Mouse (Mus musculus): ENCODE results near the gene Supt5.
A peak's percentile ranks its signal among the peaks of the same experiment; 100 is the strongest.

Supt5 gene

DNA sequence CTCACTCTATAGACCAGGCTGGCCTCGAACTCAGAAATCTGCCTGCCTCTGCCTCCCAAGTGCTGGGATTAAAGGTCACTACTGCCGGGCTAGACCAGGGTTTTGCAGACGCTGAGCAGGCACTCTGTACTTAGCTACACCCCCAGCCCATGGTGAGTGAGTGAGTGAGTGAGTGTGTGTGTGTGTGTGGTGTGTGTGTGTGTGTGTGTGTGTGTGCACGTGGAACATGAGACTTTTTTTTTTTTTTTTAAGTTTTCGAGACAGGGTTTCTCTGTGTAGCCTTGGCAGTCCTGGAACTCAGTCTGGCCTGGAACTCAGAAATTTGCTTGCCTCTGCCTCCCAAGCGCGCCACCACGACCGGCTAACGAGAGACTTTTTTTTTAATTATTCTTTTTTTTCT, 36.1 kb upstream of the Supt5 start:
- no peak for DNase-seq (ENCODE audit: low spot score)

DNA sequence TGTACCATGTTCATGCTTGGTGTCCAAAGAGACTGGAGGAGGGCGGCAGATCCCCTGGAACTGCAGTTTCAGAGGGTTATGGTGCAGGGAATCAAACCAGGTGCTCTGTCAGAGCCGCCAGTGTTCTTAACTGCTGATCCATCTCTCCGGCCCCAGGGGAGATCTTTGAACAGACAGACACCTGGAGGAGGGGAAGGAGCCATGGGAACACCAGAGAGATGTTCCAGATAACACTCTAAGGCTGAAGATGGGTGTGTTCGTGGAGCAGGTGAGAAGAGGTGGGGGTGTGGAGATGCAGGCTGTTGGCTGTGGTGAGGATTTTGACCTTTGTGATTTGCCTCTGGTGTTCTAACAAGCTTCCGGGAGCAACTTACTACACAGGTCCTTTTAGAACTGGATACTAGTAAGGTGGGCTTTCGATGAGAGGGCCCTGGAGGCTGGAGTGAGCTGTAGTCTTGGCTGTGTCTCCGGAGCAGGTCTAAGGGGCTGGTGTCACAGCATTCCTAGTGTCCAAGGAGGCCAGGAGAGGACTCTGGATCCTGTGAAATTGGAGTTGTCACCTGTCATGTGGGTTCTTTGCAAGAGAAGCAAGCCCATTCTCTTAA, 35.4 kb upstream of the Supt5 start:
- no peak for DNase-seq (ENCODE audit: low spot score)

DNA sequence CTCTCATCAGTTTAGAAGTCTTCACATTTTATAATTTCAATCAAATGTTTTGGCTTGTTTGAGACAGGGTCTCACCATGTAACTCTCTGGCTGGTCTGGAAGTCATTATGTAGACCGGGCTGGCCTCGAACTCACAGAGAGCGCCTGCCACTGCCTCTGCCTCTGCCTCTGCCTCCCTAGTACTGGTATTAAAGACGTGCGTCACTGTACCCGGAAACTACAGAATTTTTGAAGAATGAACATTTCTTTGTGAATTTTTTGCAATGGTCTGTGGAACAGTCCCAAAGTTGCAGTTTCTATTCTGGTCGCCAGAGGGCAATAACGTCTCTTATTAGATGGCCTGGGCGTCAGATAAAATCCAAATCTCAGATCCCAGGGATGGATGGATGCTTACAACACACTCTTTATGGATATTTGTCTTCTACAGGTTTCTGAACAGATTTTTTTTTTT, 34.6 kb upstream of the Supt5 start:
- peak; percentile 74 for DNase-seq (ENCODE audit: low spot score)

DNA sequence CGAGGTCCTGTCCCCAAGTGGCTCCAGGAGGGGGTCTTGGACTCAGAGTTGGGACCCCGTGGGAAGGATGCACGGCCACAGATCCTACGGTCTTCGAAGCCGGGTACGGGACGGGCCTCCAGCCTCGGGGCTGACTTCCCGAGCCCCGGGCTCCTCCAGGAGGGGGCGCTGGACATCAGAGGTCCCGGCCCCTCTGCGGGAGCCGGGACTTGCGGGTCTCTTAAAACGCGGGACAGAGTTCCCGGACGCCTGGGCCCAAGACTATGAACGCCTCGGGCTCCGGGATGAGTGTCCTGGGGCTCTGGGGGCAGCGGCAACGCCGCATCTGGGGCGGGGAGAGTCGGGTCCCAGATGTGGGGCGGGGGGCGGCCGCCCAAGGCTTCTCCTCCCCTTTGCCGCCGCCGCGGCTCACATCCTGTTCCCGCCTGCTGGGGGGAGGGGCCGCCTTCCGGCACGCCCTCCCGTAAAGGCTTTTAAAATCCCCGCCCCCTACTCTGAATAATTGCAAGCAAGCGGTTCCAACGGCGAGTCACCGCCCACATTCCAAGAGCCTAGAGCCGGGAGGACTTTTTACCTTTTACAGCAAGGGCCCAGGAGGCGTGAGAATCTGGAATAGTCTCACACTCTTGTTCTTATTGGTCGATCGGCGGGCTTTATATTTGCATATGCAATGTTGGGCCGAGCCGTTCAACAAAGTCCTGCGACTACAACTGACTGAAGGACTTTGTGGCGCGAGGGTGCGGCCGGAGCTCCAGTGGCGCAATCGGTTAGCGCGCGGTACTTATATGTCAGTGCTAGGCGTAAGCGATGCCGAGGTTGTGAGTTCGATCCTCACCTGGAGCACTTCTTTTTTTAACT, 33.9 kb upstream of the Supt5 start, which contains the start of gene Plekhg2:
TSS of gene Plekhg2 (minus strand) at position 349 of the 858 bp plus-strand sequence.
- peak; percentile 92 for DNase-seq (ENCODE audit: low spot score)

DNA sequence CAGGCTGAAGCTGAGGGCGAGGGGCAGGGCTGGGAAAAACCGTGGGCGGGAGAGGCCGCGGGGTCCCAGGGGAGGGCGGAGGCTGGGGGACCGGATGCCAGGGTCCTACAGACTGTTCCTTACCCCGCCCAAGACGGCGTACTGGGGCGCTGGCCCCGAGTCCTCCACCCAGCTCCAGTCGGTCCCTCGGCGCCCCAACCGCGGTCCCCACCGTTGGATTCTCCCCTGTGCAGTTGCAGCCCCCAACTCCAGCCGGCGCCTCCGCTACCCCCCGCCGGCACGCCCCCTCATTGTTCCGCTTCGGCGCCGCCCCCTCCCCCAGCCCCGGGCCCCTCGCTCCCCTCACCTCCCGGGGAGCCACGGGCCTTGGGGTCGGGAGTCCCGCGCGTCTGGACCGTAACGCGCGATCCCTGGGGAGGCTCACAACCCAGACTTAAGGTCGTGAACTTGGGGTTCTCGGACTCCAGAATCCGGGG, 33.0 kb upstream of the Supt5 start:
- DNase-seq (ENCODE audit: low spot score), result no peak

DNA sequence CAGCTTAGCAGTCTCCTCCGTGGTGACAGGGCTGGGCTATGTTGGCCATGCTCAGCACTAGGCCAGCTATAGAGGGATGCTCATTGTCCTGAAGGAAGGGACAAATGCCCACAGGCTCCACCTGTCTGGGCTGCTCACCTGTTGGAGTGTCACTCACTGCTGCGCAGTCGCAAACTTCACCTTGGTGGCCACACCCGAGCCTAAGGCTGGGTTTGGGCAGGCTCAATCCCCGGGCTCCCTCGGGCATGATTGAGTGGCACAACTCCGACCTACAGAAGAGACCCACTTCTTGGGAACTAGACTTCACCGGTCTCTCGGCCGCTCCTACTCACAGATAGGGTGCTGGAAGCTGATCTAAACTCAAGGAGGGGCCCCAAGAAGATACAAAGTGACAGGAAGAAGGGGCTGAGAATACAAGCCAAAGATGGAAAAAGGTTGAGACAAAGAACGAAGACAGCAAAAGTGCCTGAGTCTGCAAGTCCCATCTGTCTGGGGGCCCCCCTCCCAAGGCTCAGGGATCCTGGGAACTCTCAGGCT, 32.5 kb upstream of the Supt5 start:
- DNase-seq (ENCODE audit: low spot score), result no peak

DNA sequence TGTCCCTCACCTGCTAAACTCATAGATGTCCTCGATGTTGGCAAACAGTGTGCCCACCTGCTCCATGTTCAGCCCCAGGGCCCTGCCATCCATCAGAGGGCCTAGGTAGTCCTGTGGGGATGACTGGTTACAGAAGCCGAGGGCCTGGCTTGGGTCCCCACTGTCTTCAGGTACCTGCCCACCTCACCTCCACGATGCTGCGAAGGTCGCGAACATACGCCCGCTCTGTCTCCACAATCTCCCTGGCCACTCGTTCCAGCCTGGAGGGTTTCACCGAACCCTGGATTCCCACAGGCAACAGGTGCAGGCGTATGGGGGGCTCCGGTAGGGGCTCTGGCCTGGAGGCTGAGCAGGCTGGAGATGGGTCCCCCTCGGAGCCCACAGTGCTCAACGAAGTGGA, 31.5 kb upstream of the Supt5 start:
- no peak for DNase-seq (ENCODE audit: low spot score)

DNA sequence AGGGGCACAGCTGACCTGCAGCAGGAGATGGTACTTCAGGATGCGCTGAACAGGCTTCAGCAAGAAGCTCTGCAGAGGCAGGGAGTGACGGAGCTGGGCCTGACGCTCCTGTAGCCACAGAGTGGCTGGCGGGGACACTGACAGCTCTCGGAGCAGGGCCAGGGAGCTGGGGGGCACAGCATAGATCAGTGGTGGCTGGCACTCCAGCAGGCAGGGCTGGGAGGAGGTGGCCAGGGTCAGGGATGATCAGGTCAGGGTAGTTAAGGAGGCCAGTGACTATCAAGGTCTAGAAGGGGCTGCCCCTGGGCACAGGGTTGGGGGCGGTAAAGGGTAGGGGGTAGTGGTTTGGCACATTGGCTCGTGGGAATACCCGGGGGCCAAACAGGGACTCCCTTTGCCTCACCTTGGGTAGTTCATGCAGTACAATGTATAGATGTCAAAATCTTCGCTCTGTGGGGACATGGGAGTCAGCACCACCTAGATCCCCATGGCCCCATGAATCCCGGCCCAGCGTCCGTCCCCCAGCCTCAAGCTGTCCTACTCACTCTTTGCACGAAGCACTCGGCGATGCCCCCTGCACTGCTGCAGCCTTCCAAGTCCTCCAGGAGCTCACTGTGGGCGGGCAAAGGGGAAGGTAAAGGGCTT, 29.9 kb upstream of the Supt5 start:
- no peak for DNase-seq (ENCODE audit: low spot score)

DNA sequence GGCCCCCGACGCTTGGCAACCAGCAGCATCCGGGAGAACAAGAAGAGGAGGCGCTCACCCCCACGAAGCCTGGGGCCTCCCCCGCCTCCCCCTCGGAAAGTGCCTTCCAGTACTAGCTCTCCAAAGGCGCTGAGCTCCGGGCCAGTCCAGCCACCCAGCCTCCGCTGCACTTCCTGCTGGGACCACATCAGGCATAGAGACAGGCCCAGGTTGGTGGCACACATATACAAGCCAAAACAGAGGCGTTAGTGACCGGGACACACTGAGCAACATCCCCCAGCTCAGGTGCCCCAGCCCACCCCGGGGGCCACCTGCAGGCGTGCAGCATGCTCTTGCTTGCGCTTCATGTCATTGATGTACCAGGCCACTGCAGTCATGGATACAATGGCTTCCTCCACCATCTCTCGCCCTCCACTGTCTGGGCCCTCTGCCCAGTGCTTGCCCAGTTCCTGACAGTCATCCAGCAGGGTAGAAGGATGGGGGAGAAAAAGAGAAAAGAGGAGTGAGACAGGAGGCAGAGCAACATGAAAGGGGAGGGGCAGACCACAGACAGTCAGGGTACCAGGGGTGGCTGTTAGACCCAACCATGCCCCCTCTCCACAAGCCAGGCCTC, 29.2 kb upstream of the Supt5 start:
- DNase-seq (ENCODE audit: low spot score), result no peak

DNA sequence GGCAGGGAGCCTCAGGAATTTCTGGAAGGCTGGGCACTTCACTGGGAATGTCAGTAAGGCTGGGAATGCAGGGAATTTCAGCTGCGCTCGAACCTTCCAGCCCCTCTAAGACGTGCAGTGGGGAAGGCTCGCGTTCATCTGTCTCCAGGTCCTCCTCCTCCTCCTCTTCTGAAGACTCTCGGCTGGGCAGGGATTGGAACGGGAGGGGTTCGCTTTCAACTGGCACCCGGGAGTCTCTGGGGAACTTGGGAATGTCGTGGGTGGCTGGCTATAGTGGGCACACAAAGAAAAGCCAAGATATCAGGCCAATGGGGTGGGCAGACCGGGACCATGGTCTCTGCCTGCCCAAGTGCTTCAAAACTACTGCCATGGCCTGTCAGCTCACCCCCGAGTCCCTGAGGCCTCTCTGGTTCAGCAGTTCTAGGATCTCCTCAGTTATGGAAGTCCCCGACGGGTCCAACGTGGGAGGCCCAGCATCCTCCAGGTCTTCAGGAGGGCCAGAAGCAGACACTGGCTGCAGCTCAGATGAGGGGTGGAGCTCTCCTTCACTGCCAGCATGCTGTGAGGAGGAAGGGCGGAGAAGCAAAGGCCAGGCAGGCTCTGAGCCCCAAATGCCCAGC, 24.0 kb upstream of the Supt5 start:
- no peak for DNase-seq (ENCODE audit: low spot score)

DNA sequence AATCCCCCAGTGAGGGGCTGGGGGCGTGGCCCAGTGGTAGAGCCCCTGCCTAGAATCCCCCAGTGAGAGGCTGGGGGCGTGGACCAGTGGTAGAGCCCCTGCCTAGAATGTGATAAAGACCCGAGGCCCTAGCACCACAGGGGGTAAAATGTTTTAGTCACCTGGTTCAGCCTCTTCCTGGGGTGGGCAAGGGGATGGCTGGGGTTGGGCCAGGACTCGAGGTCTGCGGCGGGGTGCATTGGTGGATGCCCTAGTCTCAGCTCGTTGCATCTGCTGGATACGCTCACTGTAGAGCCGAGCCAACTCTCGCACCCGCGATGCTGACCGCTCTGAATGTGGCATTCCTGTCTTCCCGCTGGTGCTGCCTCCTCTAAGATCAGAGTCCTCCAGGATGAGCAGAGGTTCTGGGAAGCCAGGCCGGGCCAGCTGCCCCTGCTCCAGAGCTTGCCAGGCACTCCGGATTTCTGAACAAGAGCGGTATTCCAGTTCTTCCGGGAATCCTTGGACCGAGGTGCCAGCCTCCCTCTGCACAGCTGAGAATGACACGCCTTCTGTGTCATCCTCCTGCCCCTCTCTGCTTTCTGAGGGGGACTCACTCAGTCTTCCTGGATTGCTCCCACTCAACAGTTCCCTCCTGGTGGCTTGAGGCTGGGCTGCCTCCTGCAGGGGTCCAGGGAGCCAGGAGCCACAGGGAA, 23.2 kb upstream of the Supt5 start:
- no peak for DNase-seq (ENCODE audit: low spot score)

DNA sequence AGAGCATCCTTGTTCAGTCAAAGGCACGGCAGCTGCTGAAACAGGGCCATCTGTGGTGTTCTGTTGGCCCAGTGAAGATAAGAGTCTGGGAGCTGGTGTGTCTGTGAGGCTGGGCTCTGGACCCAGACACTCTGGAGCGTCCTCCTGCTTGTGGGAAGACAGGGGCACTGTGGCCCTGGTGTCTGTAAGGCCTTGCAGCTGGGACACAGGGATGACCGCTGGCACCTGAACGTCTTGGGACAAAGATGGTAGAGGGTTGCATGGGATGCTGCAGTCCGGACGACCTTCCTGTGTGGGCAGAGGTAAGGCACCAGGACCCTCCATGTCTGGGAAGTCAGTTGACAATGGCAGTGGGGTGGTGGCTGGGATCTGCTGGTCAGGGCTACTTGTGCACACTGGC, 21.7 kb upstream of the Supt5 start:
- no peak for DNase-seq (ENCODE audit: low spot score)

DNA sequence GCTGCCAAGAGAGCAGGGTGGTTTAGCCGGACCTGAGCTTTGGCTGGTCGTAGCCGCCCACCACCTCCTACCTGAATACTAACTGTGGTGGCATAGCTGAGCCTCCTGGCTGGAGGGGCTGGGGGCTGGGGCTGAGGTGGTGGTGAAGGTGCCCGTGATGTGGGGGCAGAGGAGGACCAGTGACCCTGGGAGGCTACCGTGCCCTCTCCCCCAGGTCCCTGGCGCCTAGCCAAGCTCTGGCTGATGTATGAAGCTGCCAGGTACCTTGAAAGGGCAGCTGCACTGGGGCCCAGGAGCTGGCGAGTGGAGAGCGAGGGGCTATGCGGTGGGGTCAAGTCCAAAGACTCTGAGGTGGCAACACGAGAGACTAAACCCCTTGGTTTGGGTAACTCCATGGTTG, 21.3 kb upstream of the Supt5 start:
- DNase-seq (ENCODE audit: low spot score), result no peak

DNA sequence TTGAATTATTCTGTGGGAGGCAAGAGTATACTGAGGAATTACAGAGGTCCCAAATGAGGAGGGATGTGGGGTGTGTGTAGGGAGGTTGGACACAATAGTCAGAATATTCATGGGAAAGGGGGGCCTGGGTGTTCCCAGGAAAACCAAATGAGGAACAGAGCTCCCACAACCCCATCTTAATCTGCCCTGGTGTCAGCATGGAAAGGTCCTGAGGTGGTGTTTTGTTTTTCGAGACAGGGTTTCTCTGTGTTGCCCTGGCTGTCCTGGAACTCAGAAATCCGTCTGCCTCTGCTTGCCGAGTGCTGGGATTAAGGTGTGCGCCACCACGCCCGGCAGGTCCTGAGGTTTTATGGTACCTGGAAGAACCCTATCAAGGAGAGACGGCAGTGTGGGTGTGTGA, 19.9 kb upstream of the Supt5 start:
- no peak for DNase-seq (ENCODE audit: low spot score)

DNA sequence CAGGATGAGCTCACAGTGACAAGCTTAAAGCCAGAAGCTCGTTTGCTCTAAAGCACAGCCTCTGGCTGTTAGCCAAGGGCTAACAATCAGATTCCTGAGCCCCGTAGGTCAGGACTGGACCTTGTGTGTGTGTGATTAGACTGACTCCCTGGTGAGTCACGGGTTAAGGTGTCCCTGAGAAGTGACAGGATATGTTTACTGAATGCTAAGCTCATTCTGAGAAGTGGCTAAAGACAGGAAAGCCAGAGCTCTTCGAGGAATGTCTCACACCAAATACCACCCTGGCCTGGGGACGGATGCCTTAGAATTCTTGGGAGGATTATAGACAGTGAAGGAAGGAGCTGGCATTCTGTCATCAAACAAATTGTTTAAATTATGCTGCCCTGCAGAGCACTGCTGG, 19.4 kb upstream of the Supt5 start:
- no peak for DNase-seq (ENCODE audit: low spot score)

DNA sequence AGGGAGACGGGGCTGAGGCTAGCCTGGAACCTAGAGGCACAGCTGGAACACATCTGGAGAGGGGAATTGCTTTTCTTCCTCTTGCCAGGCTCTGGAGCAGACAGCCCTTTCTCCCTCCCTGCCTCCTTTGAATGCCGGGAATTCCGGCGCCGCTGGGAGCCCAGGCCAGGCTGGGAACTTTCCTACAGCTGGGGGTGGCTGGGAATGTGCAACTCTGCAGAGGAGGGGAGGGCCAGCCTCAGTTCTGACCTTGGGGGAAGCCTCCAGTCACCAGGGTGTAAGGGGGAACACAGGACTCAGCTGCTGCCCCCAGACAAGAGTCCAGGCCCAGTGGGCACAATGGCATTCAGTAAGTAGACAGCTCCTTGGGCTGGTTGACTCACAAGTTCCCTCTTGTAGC, 18.4 kb upstream of the Supt5 start:
- no peak for DNase-seq (ENCODE audit: low spot score)

DNA sequence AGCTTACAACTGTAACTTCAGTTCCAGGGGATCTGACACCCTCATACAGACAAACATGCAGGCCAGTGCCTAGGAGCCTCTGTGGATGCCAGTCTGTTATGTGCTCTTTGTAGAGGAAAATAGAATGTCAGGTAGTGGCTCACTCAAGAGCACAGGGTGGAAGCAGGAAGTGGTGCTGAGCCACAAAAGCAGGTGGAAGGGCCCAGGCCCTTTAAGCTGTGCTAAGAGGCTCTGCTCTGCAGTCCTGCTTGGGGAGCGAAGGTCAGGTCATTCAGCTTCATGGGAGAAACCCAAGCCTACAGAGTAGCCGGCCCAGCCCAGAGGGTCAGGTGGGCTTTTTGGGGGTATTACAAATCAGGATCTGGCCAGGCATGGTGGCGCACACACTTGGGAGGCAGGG, 16.7 kb upstream of the Supt5 start:
- DNase-seq (ENCODE audit: low spot score), result no peak

DNA sequence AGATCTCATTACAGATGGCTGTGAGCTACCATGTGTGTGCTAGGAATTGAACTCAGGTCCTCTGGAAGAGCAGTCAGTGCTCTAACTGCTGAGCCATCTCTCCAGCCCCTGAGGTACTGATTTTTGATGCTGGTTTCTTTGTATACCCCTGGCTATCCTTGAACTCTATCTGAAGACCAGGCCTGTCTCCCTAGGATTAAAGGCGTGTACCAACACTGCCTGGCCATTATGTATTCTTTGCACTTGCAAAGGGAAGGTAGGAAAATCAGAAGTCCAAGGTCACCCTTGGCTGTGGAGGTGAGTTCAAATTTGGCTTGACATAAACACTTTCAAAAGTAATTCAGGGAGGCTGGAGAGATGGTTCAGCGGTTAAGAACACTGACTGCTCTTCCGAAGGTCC, 16.1 kb upstream of the Supt5 start:
- no peak for DNase-seq (ENCODE audit: low spot score)

DNA sequence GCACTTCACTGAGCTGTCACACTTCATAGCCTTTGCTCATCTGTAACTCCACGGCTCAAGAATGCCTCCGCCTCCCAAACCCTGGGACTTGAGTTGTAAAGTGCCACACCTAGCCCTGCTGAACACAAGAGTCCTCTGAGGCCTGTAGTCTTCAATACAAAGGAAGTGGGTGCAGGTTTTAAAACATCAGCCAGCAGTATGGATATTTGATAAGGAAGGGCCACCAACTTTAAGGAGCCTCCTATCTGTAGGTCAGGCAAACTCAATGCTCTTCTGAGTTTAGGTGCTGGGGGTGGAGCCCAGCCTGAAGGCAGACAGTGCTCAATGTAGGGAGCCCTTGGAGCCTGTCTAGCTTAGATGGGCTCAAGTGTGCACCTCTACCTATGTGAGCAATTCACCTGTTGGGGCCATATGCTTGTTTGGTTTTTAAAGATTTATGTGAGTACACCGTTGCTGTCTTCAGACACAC, 15.6 kb upstream of the Supt5 start:
- DNase-seq (ENCODE audit: low spot score), result no peak

DNA sequence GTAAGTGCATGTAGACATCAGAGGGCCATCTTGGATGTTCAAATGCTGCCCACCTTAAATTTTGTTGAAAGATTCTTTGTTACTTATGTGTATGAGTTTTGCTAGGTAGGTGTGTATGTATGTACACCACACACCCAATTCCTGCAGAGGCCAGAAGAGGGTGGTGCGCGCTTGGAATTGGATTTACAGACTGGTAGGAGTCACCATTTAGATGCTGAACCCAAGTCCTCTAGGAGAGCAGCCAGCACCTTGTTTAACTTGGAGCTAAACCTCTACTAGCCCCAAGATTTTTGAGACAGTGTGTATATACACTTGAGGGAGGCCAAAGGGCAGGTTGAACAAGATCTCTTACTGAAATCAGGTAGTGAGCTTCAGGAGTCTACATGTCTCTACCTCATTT, 14.7 kb upstream of the Supt5 start:
- DNase-seq (ENCODE audit: low spot score), result no peak

DNA sequence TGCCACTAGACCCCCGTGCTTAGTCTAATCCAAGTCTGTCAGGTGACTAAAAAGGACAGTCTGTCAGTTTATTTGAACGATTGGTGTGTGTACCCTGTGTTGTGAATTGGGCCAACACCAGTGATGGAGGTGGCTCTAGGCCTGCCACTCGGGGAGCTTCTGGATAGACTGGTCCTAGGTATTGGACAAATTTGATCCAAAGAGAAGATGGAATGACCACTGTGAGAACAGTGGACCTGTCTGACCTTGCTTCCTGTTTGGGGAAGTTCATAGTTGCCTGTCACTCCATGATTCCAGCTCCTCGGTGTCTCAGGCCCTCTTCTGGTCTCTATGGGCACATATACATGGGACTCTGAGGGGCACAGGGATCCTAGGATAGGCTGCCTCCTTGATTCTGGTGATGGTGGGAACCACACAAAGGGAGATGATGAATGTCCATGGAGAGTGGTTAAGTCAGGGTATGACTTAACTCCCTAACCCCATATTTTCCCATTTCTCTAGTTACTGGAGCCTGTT, 13.2 kb upstream of the Supt5 start:
- no peak for DNase-seq (ENCODE audit: low spot score)
